Mouse (Mus musculus): Measurements from ENCODE around the gene Asprv1.

Gene Asprv1

GRCm38 (mm10) chr6:86665560-86666307 is 37.8 kb downstream of the Asprv1 start:
- DNase-seq (ENCODE audit: extremely low spot score) = no peak

- DNase-seq (ENCODE audit: extremely low spot score) = no peak
Measured at GRCm38 (mm10) chr6:86667061-86667460, 39.1 kb downstream of the Asprv1 start.

- DNase-seq (ENCODE audit: extremely low spot score) = peak; percentile 4
Measured at GRCm38 (mm10) chr6:86668580-86669239, 40.7 kb downstream of the Asprv1 start, which contains the start of gene Mxd1. TSS of gene Mxd1 (minus strand) at chr6:86669161.

DNA sequence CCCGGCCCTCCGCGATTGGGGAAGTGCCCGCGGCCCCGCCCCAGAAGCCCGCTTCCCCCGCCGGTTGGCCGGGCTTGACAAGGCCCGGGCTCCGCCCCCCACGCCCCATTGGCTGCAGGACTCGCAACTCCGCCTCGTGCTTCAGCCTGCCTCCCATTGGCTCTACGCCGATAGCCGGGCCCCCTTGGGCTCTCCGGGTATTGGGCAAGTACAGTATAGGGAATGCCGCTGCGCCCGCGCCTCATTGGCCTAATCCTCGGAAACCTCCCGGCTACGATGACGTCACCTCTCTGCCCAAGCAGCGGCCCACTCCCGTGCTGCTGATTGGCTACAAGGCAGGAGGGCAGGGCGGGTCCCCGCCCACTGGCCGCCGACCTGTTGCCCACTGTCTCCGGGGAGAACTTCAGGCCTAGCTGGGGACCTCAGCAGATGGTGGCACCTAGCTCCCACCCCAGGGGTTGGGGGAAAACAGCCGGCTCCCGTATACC is 41.3 kb downstream of the Asprv1 start:
- DNase-seq (ENCODE audit: extremely low spot score) = peak; percentile 99

DNA sequence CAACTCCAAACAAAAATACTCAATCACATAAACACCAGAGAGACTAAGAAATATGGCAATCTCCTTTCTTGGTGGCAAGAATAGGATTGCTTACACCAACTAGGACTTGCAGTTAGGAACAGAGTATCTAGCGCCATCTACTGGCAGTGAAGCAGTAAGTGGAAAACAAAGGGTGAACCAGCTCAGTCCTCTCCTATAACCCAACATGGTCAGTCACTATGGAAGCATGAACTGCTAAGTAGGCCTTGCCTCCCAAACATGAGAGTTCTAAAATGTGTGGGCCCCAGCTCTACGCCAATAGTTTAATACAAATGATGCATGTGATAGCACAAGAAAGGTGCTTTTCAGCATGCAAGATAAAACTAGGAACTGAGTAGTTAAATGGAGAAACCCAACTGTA is 42.9 kb downstream of the Asprv1 start:
- peak; percentile 58 for DNase-seq (ENCODE audit: extremely low spot score)

- no peak for DNase-seq (ENCODE audit: extremely low spot score)
Measured at GRCm38 (mm10) chr6:86678341-86678740, 50.4 kb downstream of the Asprv1 start.
